Mouse (Mus musculus) liver, embryonic 15.5 days (tissue): ENCODE measurements around the gene Cst13. TPM values are rescaled to one million over a fixed set of nuclear protein-coding genes. Genes with fewer than 3 reads are reported as not detected.
A peak's percentile ranks its signal among the peaks of the same experiment; 100 is the strongest.

Experiments used
- ATAC-seq: fragments of 200-750 bp; cut with Nextera tagmentation; 2 replicates; pipeline ENCODE4 v1.8.0; 2017; ENCODE audit warnings: moderate number of reproducible peaks, mild to moderate bottlenecking, moderate library complexity; ENCODE audit not compliant: insufficient read depth
- H3K27ac ChIP-seq: fragments of 300-500 bp; sonication (generic); replicated peaks from 2 replicates; pipeline ENCODE4 v1.5.1; 2015; ENCODE audit warnings: mild to moderate bottlenecking, inconsistent platforms
- H3K27me3 ChIP-seq: fragments of 300-500 bp; sonication (generic); 2 replicates; pipeline ENCODE4 v1.6.1; 2015; ENCODE audit warnings: mild to moderate bottlenecking, inconsistent platforms
- H3K36me3 ChIP-seq: fragments of 300-500 bp; sonication (generic); replicated peaks from 2 replicates; pipeline ENCODE4 v1.6.1; 2015; ENCODE audit warnings: moderate library complexity, mild to moderate bottlenecking, inconsistent platforms
- H3K4me1 ChIP-seq: fragments of 300-500 bp; sonication (generic); replicated peaks from 2 replicates; pipeline ENCODE4 v1.6.1; 2015; ENCODE audit warnings: inconsistent platforms
- H3K4me2 ChIP-seq: fragments of 300-500 bp; sonication (generic); 2 replicates; pipeline ENCODE4 v1.6.1; 2015; ENCODE audit warnings: moderate library complexity, mild to moderate bottlenecking, inconsistent platforms
- H3K4me3 ChIP-seq: fragments of 300-500 bp; sonication (generic); replicated peaks from 2 replicates; pipeline ENCODE4 v1.5.1; 2015; ENCODE audit warnings: mild to moderate bottlenecking, inconsistent platforms
- H3K9ac ChIP-seq: fragments of 300-500 bp; sonication (generic); 2 replicates; pipeline ENCODE4 v1.6.1; 2015; ENCODE audit warnings: moderate library complexity, mild to moderate bottlenecking, inconsistent platforms
- H3K9me3 ChIP-seq: fragments of 300-500 bp; sonication (generic); replicated peaks from 2 replicates; pipeline ENCODE4 v1.6.1; 2016; ENCODE audit warnings: inconsistent platforms
- WGBS: fragments of 180-500 bp; shearing (Covaris S2); methylation state at CpG from one replicate; pipeline ENCODE4 v1.1.7; 2015; ENCODE audit warnings: mixed read lengths; ENCODE audit not compliant: insufficient replicate concordance; 5-methylcytosine and 5-hydroxymethylcytosine counted together
- polyA plus RNA-seq: library from polyadenylated mRNA; unstranded; fragments of >200 nt; fragmentation: Nextera tagmentation; extraction: Ambion mirVana; gene quantifications from 2 replicates; pipeline ENCODE4 v1.2.1, GENCODE M21; 2015

Gene Cst13
- polyA plus RNA-seq, 1 experiment from 2014 or later = not detected

DNA sequence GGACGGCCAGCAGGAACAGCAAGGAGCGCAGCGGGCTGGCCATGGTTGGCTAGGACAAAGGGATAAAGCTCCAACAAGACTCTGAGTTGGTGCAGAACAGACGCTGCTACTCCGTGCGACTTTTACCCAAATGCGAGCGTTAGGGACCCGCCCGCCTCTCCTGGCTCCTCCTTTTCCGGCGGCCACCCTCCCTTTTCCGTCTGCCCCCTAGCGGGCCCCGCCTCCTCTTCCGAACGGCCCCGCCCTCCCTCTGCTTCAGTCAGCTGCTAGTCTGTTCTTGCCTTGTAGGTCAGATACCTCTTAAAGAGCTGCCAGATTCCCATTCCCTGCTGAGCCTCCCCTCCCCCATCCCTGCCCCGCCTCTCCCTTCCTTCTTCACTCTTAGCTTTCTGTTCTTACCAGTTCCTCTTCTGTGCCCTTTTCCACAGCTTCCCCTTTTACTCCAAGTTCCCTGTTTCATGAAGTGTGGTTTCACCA is 55.5 kb downstream of the Cst13 start, which contains the start of gene Cst3:
Gene Cst3, minus strand, starts transcription at position 358 of the 477 bp plus-strand sequence.
- WGBS = 0% methylated on average over 19 of the region's 19 CpGs
- Histone ChIP-seq H3K36me3 (peaks cover 12% of the 10 kb centered on the region; the same call in 1 of the 2 replicates), H3K4me2 (peak within 1 kb of the TSS; percentile 86), H3K4me1 (peaks cover 35% of the 10 kb centered on the region), H3K27me3 (no peaks in the 10 kb centered on the region), H3K4me3 (peak within 1 kb of the TSS; percentile 75), H3K27ac (peak within 1 kb of the TSS; percentile 80), H3K9me3 (no peaks in the 10 kb centered on the region), H3K9ac (peak within 1 kb of the TSS; percentile 69)
- peak; percentile 95 for ATAC-seq

GRCm38 (mm10) chr2:148877016-148877770 is 57.3 kb downstream of the Cst13 start:
- Histone ChIP-seq H3K27me3 (0 out of 2 replicates have a peak, but pooled peaks cover 2% of the 10 kb centered on the region), H3K36me3 (no peaks in the 10 kb centered on the region), H3K4me1 (peaks cover 35% of the 10 kb centered on the region), H3K9me3 (no peaks in the 10 kb centered on the region), H3K9ac (no peak overlapping the region), H3K27ac (0 out of 2 replicates have a peak overlapping the region, but pooled peaks have one; percentile 19), H3K4me2 (no peak overlapping the region), H3K4me3 (no peak overlapping the region)
- ATAC-seq = no peak
- 19% methylated on average over 3 of the region's 3 CpGs for WGBS

- ATAC-seq = no peak
- no peak overlapping the region for H3K27ac ChIP-seq
Observed at GRCm38 (mm10) chr2:148878641-148879130, 58.8 kb downstream of the Cst13 start.

GRCm38 (mm10) chr2:148879199-148879598 is 59.3 kb downstream of the Cst13 start:
- H3K27ac ChIP-seq = no peak overlapping the region
- no peak overlapping the region for H3K9ac ChIP-seq
- no peaks in the 10 kb centered on the region for H3K36me3 ChIP-seq
- no peaks in the 10 kb centered on the region for H3K9me3 ChIP-seq
- ATAC-seq = no peak
- no peak overlapping the region for H3K4me3 ChIP-seq
- no peak overlapping the region for H3K4me2 ChIP-seq
- H3K4me1 ChIP-seq = peaks cover 22% of the 10 kb centered on the region
- H3K27me3 ChIP-seq = 0 out of 2 replicates have a peak, but pooled peaks cover 2% of the 10 kb centered on the region
- WGBS = 38% methylated on average over 1 of the region's 1 CpGs

More at GRCm38 (mm10) chr2:148878641-148879130, 58.8 kb downstream of the Cst13 start:
- WGBS = 4% methylated on average over 2 of the region's 2 CpGs
- Histone ChIP-seq H3K9ac (no peak overlapping the region), H3K4me3 (no peak overlapping the region), H3K4me2 (no peak overlapping the region), H3K36me3 (no peaks in the 10 kb centered on the region), H3K4me1 (peaks cover 27% of the 10 kb centered on the region), H3K9me3 (no peaks in the 10 kb centered on the region), H3K27me3 (0 out of 2 replicates have a peak, but pooled peaks cover 2% of the 10 kb centered on the region)

Other genes starting within 250 kb of the Cst13 start
- 43.9 and 51.8 TPM in 2 replicates for gene Nxt1, start 147.5 kb upstream of the Cst13 start, polyA plus RNA-seq
- 9.5 and 10.4 TPM in 2 replicates for gene Gzf1, start 139.1 kb upstream of the Cst13 start, polyA plus RNA-seq
- 0.29 and 0.30 TPM in 2 replicates for gene Napb, start 87.6 kb upstream of the Cst13 start, polyA plus RNA-seq
- not detected in 2 replicates for gene Cstl1, start 69.7 kb upstream of the Cst13 start, polyA plus RNA-seq
- gene Cst11, start 48.6 kb upstream of the Cst13 start, polyA plus RNA-seq = not detected in 2 replicates
- gene 8030411F24Rik, start 38.1 kb upstream of the Cst13 start, polyA plus RNA-seq = not detected in 2 replicates
- gene Cst12, start 30.7 kb upstream of the Cst13 start, polyA plus RNA-seq = not detected in 2 replicates
- 0.37 and 0.39 TPM in 2 replicates for gene Cst8, start 21.3 kb upstream of the Cst13 start, polyA plus RNA-seq
- 0.17 TPM in 1 of 2 replicates, not detected in the other for gene Cst9, start 15.1 kb downstream of the Cst13 start, polyA plus RNA-seq
- not detected in 2 replicates for gene 9230104L09Rik, start 45.0 kb downstream of the Cst13 start, polyA plus RNA-seq
- gene Cst3, start 55.6 kb downstream of the Cst13 start, polyA plus RNA-seq = 173 and 189 TPM in 2 replicates
- not detected in 2 replicates for gene Gm1330, start 183.2 kb downstream of the Cst13 start, polyA plus RNA-seq
- gene Gm10750, start 197.2 kb downstream of the Cst13 start, polyA plus RNA-seq = not detected in 2 replicates